Mouse (Mus musculus): ENCODE results near the gene Tmem40.

The Tmem40 gene

GRCm38 (mm10) chr6:115761995-115762756 is at the start of gene Tmem40:
Gene Tmem40, minus strand, starts transcription at chr6:115762410.
- DNase-seq = no peak

- DNase-seq = no peak
These were observed 49.4 kb upstream of the Tmem40 start for GRCm38 (mm10) chr6:115811606-115812005.

GRCm38 (mm10) chr6:115808488-115809231 is 46.5 kb upstream of the Tmem40 start, which contains the start of gene Rpl32:
Gene Rpl32, minus strand, starts transcription at chr6:115808747.
- DNase-seq = peak; percentile 85 to 90

GRCm38 (mm10) chr6:115808196-115808487 is 45.9 kb upstream of the Tmem40 start:
- no peak for DNase-seq

GRCm38 (mm10) chr6:115807464-115808195 is 45.4 kb upstream of the Tmem40 start:
- no peak for DNase-seq

- no peak for DNase-seq
These were observed 42.4 kb upstream of the Tmem40 start for GRCm38 (mm10) chr6:115804432-115805192.

GRCm38 (mm10) chr6:115803541-115804382 is 41.6 kb upstream of the Tmem40 start:
- peak; percentile 73 to 80 for DNase-seq

GRCm38 (mm10) chr6:115801811-115802210 is 39.6 kb upstream of the Tmem40 start:
- DNase-seq = no peak

- DNase-seq = peak in 1 of 2 experiments; percentile 71
These were observed 30.5 kb upstream of the Tmem40 start for GRCm38 (mm10) chr6:115792691-115793215.

GRCm38 (mm10) chr6:115791842-115792686 is 29.9 kb upstream of the Tmem40 start:
- peak; percentile 66 to 71 for DNase-seq

- peak in 1 of 2 experiments; percentile 26 for DNase-seq
These were observed 28.8 kb upstream of the Tmem40 start for GRCm38 (mm10) chr6:115791016-115791415.

- DNase-seq = no peak
These were observed 20.6 kb upstream of the Tmem40 start for GRCm38 (mm10) chr6:115782781-115783180.

GRCm38 (mm10) chr6:115776363-115776762 is 14.2 kb upstream of the Tmem40 start:
- DNase-seq = peak in 1 of 2 experiments; percentile 27

- DNase-seq = peak; percentile 66 to 72
These were observed 13.6 kb upstream of the Tmem40 start for GRCm38 (mm10) chr6:115775838-115776237.

GRCm38 (mm10) chr6:115774501-115774921 is 12.3 kb upstream of the Tmem40 start, which contains the start of gene Cand2:
Gene Cand2, plus strand, starts transcription at chr6:115774538.
- DNase-seq = peak; percentile 38 to 50

GRCm38 (mm10) chr6:115773966-115774413 is 11.8 kb upstream of the Tmem40 start:
- peak; percentile 17 to 21 for DNase-seq

- no peak for DNase-seq
These were observed 10.4 kb upstream of the Tmem40 start for GRCm38 (mm10) chr6:115772604-115773003.

- no peak for DNase-seq
These were observed 10.0 kb upstream of the Tmem40 start for GRCm38 (mm10) chr6:115772201-115772600.

- DNase-seq = no peak
These were observed 8.6 kb upstream of the Tmem40 start for GRCm38 (mm10) chr6:115770852-115771251.

GRCm38 (mm10) chr6:115770059-115770670 is 8.0 kb upstream of the Tmem40 start:
- DNase-seq = no peak

All from cerebellum, postnatal 36 days (tissue).